Mouse (Mus musculus) 416B (cell line): ENCODE data around the gene Spata2l.

Source experiments
- DNase-seq: peaks from one replicate; pipeline ENCODE4 v3.0.0; 2011; ENCODE audit warnings: low read depth

Spata2l gene

GRCm38 (mm10) chr8:123197016-123197415 lies 39.0 kb downstream of the Spata2l start:
- peak; percentile 68 for DNase-seq

GRCm38 (mm10) chr8:123193771-123194170 lies 42.3 kb downstream of the Spata2l start:
- DNase-seq, result no peak

- DNase-seq, result peak; percentile 28
Measured at GRCm38 (mm10) chr8:123191908-123192307, 44.1 kb downstream of the Spata2l start.

GRCm38 (mm10) chr8:123190678-123191077 lies 45.4 kb downstream of the Spata2l start:
- DNase-seq, result peak; percentile 82

GRCm38 (mm10) chr8:123188841-123189240 lies 47.2 kb downstream of the Spata2l start:
- DNase-seq, result no peak

GRCm38 (mm10) chr8:123188006-123188405 lies 48.0 kb downstream of the Spata2l start:
- no peak for DNase-seq

GRCm38 (mm10) chr8:123185566-123186409 lies 50.2 kb downstream of the Spata2l start, which contains the start of gene Dpep1:
Gene Dpep1, plus strand, starts transcription at chr8:123186242.
- no peak for DNase-seq

- DNase-seq, result no peak
Measured at GRCm38 (mm10) chr8:123181391-123181790, 54.6 kb downstream of the Spata2l start.
